Mouse (Mus musculus): ENCODE measurements around the gene Lypd9. TPM values are rescaled to one million over a fixed set of nuclear protein-coding genes. Genes with fewer than 3 reads are reported as not detected.
"Not testable (repeated sequence)": the region's sequence is repeated elsewhere in the genome, so short reads cannot be mapped to it uniquely, and the experiment has no call there.

Lypd9 gene
- total RNA-seq (2021): not detected

- no peak for DNase-seq
Observed at GRCm38 (mm10) chr11:58452759-58453158, at the start of gene Lypd9. TSS of gene Lypd9 (minus strand) at chr11:58452923.

DNA sequence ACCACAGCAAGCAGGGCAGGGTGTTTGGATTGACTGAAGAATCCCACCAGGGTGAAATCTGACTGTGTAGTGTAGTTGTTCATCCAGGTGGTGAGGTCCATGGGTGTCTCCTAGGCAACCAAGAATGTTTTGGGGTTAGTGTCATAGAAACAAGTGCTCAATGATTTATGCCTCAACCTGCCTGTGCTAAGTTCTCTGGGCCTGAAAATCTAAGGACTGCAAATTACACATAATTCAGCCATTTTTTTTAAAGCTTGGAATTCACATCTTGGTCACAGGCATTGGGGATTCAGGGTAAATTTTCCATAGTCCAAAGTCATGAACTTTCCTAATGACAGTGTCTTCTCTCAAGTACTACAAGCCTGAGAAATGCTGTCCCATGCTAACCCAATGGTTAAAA, 49.7 kb upstream of the Lypd9 start, which contains the start of gene Olfr331:
Gene Olfr331 (minus strand): TSS at position 101 of the 400 bp plus-strand sequence.
- DNase-seq: not testable (repeated sequence)

DNA sequence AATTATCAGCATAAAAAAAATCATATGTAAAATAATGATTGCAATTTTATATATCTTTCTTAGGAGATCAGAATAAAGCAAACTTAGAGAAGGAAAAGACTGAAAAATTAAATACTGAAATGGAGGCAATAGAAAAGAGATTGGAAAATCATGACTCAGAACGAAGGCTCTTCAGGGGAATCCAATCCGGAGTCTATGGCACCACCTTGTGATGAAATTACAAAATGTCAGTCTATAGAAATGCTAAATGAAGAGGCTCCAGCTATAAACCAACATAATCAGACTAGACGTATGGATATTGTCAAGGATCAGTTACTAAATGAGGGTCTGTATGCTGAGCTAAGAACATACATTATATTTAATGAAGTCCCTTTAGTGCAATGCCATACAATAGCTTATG, 46.6 kb upstream of the Lypd9 start:
- no peak for DNase-seq

DNA sequence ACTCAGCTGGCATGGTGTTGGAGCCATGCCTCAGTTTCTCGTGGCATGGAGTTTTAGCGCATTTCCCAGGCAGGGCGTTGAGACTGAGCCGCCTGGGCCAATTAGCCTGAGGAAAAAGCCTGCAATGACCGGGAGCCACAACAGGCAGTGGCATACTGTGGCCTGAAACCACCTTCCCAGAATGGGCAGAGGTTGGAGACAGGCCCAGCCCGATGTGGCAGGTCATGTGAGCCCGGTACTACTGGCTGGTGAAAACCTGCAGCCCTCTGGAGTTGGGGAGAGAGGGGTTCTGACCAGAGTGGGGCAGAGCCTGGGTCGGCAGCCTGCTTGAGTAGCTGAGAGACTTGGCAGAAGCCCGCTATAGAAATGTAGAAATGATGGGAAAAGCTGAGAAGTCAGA, 46.0 kb upstream of the Lypd9 start:
- DNase-seq: no peak

GRCm38 (mm10) chr11:58492455-58492854, 39.7 kb upstream of the Lypd9 start, which contains the start of gene Olfr332:
TSS of gene Olfr332 (minus strand) at chr11:58492555.
- no peak for DNase-seq

DNA sequence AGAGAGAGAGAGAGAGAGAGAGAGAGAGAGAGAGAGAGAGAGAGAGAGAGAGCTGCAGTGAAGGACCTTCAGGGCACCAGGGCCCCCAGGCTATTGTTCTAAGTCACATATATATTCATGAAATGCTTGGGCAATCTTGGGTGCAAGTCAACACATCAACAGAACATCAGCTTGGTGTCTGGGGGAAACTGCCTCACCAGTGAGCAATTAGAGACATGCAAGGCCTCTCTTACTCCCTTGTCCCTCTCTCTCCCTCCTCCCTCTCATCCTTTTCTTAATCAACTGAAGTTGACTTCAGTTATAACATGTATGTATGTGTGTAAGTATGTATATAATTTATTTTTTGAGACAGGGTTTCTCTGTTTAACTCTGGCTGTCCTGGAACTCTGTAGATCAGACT, 9.4 kb upstream of the Lypd9 start, which contains the start of gene Olfr30:
Gene Olfr30 (minus strand): TSS at position 101 of the 400 bp plus-strand sequence.
- no peak for DNase-seq

DNA sequence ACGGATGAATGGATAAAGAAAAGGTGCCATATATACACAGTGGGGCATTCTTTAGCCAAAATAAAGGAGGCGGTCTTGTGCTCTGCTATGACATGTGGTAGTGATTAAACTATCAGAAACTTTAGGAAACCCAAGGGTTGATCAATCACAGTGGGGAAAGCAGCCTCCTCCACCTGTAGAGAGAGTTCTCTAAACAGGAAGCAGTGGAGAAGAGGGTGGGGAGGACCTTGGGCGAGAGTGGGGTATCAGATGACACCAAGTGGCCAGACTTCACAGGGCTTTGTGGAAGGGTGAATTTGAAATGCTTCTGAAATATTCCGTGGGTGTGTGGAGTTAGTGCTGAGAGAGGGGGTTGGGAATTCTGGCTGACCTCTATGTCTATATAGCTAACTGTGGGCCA, 869 bp upstream of the Lypd9 start:
- no peak for DNase-seq

DNA sequence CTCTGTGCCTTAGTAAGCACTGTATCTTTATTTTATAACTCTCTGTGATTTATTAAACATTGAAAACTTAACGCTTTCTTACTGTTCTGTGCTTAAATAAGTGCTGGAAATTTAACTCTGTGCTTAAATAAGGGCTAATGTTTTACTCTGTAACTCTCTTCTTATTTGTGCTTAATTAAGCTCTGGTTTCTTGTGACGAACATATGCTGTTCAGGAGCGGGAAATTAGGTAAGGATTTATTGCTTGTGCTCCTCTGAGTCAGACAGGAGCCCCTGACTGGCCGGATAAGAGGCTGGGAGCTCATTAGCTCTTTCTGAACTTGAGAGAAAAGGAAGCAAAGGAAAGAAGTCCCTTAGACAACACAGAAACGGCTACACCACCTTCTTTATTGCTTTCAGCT, 14.9 kb downstream of the Lypd9 start:
- no peak for DNase-seq

GRCm38 (mm10) chr11:58432259-58432658, 20.5 kb downstream of the Lypd9 start, which contains the start of gene Gm12253:
TSS of gene Gm12253 (plus strand) at chr11:58432559.
- no peak for DNase-seq

DNA sequence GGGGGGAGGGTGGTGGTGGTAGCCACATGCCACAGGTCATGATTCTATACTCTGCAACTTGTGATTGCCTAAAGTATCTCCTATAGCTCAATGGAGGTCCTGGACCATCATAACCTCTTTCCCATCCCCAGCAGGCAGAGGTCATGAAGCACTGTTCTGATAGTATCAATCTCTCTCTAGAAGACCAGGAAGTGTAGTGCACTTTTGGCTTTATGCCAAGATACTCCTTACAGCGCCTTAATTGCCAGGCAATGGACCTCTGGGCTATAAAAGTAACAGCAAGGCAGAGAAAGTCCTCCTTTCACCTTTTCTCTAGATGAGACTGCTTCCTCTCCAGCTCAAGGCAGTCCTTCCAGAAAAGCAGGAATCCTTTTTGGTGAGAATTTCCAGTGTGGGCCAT, 31.9 kb downstream of the Lypd9 start, which contains the start of gene 1810065E05Rik:
Gene 1810065E05Rik (plus strand): TSS at position 297 of the 400 bp plus-strand sequence.
- no peak for DNase-seq

DNA sequence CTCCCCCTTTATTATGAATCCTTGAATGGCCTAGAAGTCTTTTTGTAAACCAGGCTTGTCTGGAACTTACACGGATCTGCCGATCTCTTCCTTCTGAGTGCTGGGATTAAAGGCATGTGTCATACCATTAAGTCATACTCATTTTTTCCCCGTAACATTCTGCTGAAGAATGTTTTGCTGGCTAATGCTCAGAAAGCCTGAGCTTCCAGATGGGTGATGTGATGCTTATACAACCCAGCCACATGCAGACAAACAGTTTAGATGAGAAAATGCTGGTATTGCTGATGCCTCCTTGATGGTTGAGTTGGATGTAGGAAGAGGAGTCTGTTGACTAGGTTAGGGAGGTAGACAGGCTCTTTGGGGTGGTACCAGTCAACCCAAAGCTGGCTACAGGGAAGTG, 34.4 kb downstream of the Lypd9 start:
- peak; percentile 21 for DNase-seq

- DNase-seq: no peak
Observed at GRCm38 (mm10) chr11:58408066-58408465, 44.7 kb downstream of the Lypd9 start.

- DNase-seq: no peak
Observed at GRCm38 (mm10) chr11:58400655-58401054, 52.1 kb downstream of the Lypd9 start.

GRCm38 (mm10) chr11:58399985-58400645, 52.6 kb downstream of the Lypd9 start:
- DNase-seq: no peak

Other genes starting within 250 kb of the Lypd9 start
- not detected for gene 4930438A08Rik, start 178.1 kb downstream of the Lypd9 start, total RNA-seq (2021)
- gene Zfp692, start 145.9 kb downstream of the Lypd9 start, total RNA-seq (2021): 10 to 100 TPM; 27.6 to 31.4 TPM
- 10 to 100 TPM; 44.0 to 51.2 TPM for gene Zfp672, start 122.6 kb downstream of the Lypd9 start, total RNA-seq (2021)
- gene Sh3bp5l, start 122.2 kb downstream of the Lypd9 start, total RNA-seq (2021): 10 to 100 TPM; 50.3 to 52.9 TPM
- gene Lypd8, start 73.9 kb downstream of the Lypd9 start, total RNA-seq (2021): under 1 TPM in 1 of 2 experiments, not detected in 1; 0.30 TPM
- gene 1810065E05Rik, start 31.8 kb downstream of the Lypd9 start, total RNA-seq (2021): not detected
- gene Gm12253, start 20.4 kb downstream of the Lypd9 start, total RNA-seq (2021): not detected
- gene Olfr30, start 9.3 kb upstream of the Lypd9 start, total RNA-seq (2021): not detected
- gene Olfr332, start 39.6 kb upstream of the Lypd9 start, total RNA-seq (2021): not detected
- not detected for gene Olfr331, start 49.6 kb upstream of the Lypd9 start, total RNA-seq (2021)
- not detected for gene Olfr330, start 81.9 kb upstream of the Lypd9 start, total RNA-seq (2021)
- not detected for gene Olfr329-ps, start 93.5 kb upstream of the Lypd9 start, total RNA-seq (2021)
- under 1 TPM in 1 of 2 experiments, not detected in 1; 0.15 TPM for gene Olfr328, start 102.7 kb upstream of the Lypd9 start, total RNA-seq (2021)
- not detected for gene Olfr224, start 117.6 kb upstream of the Lypd9 start, total RNA-seq (2021)
- not detected for gene Olfr325, start 124.8 kb upstream of the Lypd9 start, total RNA-seq (2021)
- not detected for gene Olfr324, start 142.2 kb upstream of the Lypd9 start, total RNA-seq (2021)
- not detected for gene 2210407C18Rik, start 163.2 kb upstream of the Lypd9 start, total RNA-seq (2021)
- not detected for gene Olfr323, start 177.6 kb upstream of the Lypd9 start, total RNA-seq (2021)
- not detected for gene Trim58, start 187.5 kb upstream of the Lypd9 start, total RNA-seq (2021)
- gene Olfr322, start 205.9 kb upstream of the Lypd9 start, total RNA-seq (2021): not detected
- gene Olfr320, start 228.2 kb upstream of the Lypd9 start, total RNA-seq (2021): not detected
- not detected for gene Olfr319, start 246.2 kb upstream of the Lypd9 start, total RNA-seq (2021)

Data from layer of hippocampus, postnatal 36 days (tissue).